Mouse (Mus musculus) midbrain, embryonic 13.5 days (tissue): ENCODE measurements around the gene Lmf1. TPM values are rescaled to one million over a fixed set of nuclear protein-coding genes. Genes with fewer than 3 reads are reported as not detected.

ENCODE experiments used
- ATAC-seq: fragments of 200-750 bp; cut with Nextera tagmentation; 2 replicates; pipeline ENCODE4 v1.8.0; 2017; ENCODE audit warnings: mild to moderate bottlenecking, moderate TSS enrichment, moderate library complexity
- H3K27ac ChIP-seq: fragments of 300-500 bp; sonication (generic); 2 replicates; pipeline ENCODE4 v1.5.1; 2015; ENCODE audit warnings: inconsistent platforms, mild to moderate bottlenecking, moderate library complexity
- H3K27me3 ChIP-seq: fragments of 300-500 bp; sonication (generic); 2 replicates; pipeline ENCODE4 v1.6.1; 2015; ENCODE audit warnings: mild to moderate bottlenecking, inconsistent platforms
- H3K36me3 ChIP-seq: fragments of 300-500 bp; sonication (generic); 2 replicates; pipeline ENCODE4 v1.6.1; 2015; ENCODE audit warnings: mild to moderate bottlenecking, inconsistent platforms
- H3K4me1 ChIP-seq: fragments of 300-500 bp; sonication (generic); replicated peaks from 2 replicates; pipeline ENCODE4 v1.6.1; 2015; ENCODE audit warnings: inconsistent platforms
- H3K4me2 ChIP-seq: fragments of 300-500 bp; sonication (generic); replicated peaks from 2 replicates; pipeline ENCODE4 v1.6.1; 2015; ENCODE audit warnings: moderate library complexity, mild to moderate bottlenecking, inconsistent platforms
- H3K4me3 ChIP-seq: fragments of 300-500 bp; sonication (generic); replicated peaks from 2 replicates; pipeline ENCODE4 v1.5.1; 2015; ENCODE audit warnings: mild to moderate bottlenecking, inconsistent platforms
- H3K9ac ChIP-seq: fragments of 300-500 bp; sonication (generic); replicated peaks from 2 replicates; pipeline ENCODE4 v1.6.1; 2015; ENCODE audit warnings: mild to moderate bottlenecking, inconsistent platforms
- H3K9me3 ChIP-seq: fragments of 300-500 bp; sonication (generic); 2 replicates; pipeline ENCODE4 v1.6.1; 2016; ENCODE audit warnings: mild to moderate bottlenecking, inconsistent platforms
- WGBS: fragments of 180-500 bp; shearing (Covaris S2); methylation state at CpG from one replicate; pipeline ENCODE4 v1.1.7; 2015; 5-methylcytosine and 5-hydroxymethylcytosine counted together
- polyA plus RNA-seq: library from polyadenylated mRNA; unstranded; fragments of >200 nt; fragmentation: Nextera tagmentation; extraction: Ambion mirVana; gene quantifications from 2 replicates; pipeline ENCODE4 v1.2.1, GENCODE M21; 2015

The Lmf1 gene
- polyA plus RNA-seq, 1 experiment from 2014 or later = 22.9 TPM

DNA sequence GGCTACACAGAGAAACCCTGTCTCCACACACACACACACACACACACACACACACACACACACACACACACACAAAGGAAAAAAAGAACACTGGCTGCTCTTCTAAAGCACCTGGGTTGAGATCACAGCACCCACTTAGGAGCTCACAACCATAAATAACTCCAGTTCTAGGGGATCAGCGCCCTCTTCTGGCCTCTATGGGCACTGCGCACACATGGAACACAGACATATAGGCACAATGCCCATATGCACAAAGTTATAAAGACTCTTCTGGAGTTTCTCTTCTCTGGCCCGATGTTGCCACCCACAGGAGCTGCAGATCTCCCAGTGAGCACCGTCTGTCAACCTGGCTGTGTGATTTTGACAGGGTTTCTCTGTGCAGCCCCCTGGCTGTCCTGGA lies 12.1 kb downstream of the Lmf1 start:
- Histone ChIP-seq H3K4me3 (no peak overlapping the region), H3K27me3 (no peaks in the 10 kb centered on the region), H3K9me3 (no peaks in the 10 kb centered on the region), H3K36me3 (peaks cover 56% of the 10 kb centered on the region), H3K4me1 (no peaks in the 10 kb centered on the region), H3K4me2 (no peak overlapping the region), H3K27ac (no peak overlapping the region), H3K9ac (no peak overlapping the region)
- ATAC-seq = no peak
- WGBS = 89% methylated on average over 4 of the region's 4 CpGs

DNA sequence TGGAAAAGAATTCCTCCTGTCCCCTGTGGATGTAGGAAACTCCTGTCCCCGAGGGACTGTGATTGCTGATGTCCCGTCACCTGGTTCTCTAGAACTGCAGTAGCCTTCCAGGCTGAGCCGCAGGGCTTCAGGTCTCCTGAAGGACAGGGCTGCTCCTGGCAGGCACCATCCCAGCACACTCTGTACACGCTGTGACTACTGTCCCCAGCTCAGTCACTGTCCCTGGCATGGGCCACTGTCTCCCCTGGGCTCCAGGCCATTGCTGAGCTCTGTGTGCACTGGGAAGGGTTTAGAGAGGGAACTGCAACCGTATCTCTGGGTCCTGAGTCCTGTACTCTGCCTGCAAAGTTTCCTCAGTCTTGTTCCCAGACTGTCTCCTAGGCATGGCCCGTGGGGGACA lies 13.5 kb downstream of the Lmf1 start:
- Histone ChIP-seq H3K9ac (no peak overlapping the region), H3K9me3 (no peaks in the 10 kb centered on the region), H3K27ac (no peak overlapping the region), H3K4me3 (no peak overlapping the region), H3K4me1 (no peaks in the 10 kb centered on the region), H3K36me3 (peaks cover 56% of the 10 kb centered on the region), H3K4me2 (no peak overlapping the region), H3K27me3 (no peaks in the 10 kb centered on the region)
- WGBS = 89% methylated on average over 6 of the region's 6 CpGs
- no peak for ATAC-seq

DNA sequence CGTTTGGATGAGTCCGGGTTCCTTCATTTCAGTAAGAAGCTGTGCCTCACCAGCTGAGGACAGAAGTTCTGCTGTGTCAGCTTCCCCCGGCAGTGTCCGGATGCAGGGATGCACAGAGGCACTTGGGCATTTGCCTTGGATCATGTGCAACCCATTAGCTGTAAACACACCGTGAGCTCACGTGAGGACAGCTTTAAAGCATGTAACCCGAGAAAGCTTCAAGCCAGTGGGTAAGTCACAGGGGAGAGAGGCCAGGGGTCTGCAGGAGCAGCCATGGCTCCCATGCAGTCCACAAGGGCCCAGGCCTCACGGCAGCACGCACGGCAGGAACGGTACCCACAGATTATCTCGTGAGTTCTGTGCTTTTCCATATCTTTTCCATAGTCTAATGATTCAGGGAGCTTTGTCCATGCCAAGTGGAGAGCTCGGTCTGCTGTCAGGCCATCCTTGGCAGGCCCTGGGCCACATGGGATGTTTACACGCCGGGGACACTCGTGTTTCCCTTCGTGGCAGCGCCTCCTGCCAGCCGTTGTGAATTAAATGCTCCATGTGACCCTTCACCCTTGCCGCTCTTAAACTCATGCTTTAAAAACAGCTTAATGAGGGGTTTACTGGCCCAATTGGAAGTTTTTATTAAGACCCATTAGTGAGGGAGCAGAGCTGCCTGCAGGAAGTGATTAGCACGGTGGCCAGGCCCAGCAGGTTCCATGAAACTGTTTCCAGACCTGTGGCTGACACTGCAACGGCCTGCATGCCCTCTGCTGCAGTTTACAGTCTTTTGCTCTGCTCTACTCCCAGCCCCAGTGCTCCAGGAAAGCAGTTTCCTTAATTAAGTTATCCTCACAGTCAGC lies 14.8 kb downstream of the Lmf1 start:
- ATAC-seq = no peak
- no peaks in the 10 kb centered on the region; the same call in 1 of the 2 replicates for H3K4me1 ChIP-seq
- no peaks in the 10 kb centered on the region for H3K27me3 ChIP-seq
- WGBS = 76% methylated on average over 22 of the region's 22 CpGs
- no peaks in the 10 kb centered on the region for H3K9me3 ChIP-seq
- H3K36me3 ChIP-seq = peaks cover 49% of the 10 kb centered on the region
- H3K27ac ChIP-seq = no peak overlapping the region
- H3K4me2 ChIP-seq = no peak overlapping the region
- no peak overlapping the region for H3K9ac ChIP-seq
- no peak overlapping the region for H3K4me3 ChIP-seq

DNA sequence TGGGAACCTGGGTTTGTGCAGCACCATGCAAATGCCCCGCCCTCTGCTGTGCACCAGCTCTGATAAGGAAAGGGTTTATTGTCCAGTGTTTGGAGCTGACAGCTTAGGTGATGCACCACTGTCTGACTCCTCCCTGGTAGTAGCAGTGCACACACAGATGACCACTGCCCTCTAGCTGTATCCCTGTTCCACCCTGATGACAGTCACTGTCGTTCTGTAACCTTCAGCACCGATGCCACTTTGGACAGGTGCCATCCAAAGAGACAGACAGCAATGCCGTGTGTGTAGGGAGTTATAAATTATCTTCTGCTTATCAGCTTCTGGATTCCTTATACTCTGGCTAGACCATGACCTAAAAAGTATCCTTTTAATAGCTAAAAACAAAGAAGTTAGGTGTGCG lies 16.6 kb downstream of the Lmf1 start:
- H3K9me3 ChIP-seq = no peaks in the 10 kb centered on the region
- no peak overlapping the region for H3K4me3 ChIP-seq
- WGBS = 87% methylated on average over 5 of the region's 5 CpGs
- ATAC-seq = no peak
- no peak overlapping the region for H3K27ac ChIP-seq
- peaks cover 30% of the 10 kb centered on the region for H3K36me3 ChIP-seq
- no peaks in the 10 kb centered on the region; the same call in 1 of the 2 replicates for H3K4me1 ChIP-seq
- H3K9ac ChIP-seq = no peak overlapping the region
- H3K4me2 ChIP-seq = no peak overlapping the region
- H3K27me3 ChIP-seq = no peaks in the 10 kb centered on the region

DNA sequence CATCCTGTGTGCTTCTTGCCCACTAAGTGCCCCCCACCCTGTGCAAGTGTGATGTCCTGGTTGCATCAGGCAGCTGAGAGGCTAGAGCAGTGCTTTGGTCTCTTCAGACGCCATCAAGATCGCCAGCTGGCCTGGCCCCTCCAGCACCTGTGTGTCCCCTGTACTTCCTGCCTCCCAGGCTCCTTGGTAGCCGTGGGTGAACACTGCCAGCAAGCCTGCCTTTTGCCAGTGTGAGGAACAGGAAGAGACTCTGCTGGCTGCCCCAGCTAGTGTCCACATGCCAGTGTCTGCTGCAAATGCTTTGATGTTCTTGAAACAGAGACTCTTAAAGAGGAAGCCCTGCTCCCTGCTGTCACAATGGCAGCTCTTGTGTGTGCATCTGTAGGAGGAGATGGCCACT lies 18.7 kb downstream of the Lmf1 start:
- Histone ChIP-seq H3K27ac (no peak overlapping the region), H3K27me3 (no peaks in the 10 kb centered on the region), H3K9me3 (no peaks in the 10 kb centered on the region), H3K4me1 (no peaks in the 10 kb centered on the region; the same call in 1 of the 2 replicates), H3K4me2 (no peak overlapping the region), H3K36me3 (peaks cover 20% of the 10 kb centered on the region), H3K9ac (peak overlapping the region; percentile 39; the same call in 1 of the 2 replicates), H3K4me3 (no peak overlapping the region)
- WGBS = 88% methylated on average over 3 of the region's 3 CpGs
- ATAC-seq = no peak

DNA sequence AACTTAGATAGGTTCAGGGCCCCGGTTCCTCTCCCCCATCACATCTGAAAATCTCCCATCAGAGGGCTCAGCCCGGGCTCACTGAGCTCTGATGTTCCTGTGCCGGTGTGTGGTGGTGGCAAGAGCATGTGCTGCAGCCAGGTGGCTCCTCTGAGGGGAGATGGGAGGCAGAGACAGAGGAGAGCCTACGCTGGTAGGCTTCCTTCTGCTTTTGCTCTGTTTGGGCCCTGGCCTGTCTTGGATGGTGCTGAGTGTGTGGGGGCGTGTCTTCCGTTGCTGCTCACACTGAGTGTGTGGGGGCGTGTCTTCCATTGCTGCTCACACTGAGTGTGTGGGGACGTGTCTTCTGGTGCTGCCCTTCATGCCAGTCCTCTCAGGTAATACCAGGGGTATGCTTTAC lies 23.5 kb downstream of the Lmf1 start:
- Histone ChIP-seq H3K9me3 (no peaks in the 10 kb centered on the region), H3K27me3 (no peaks in the 10 kb centered on the region), H3K4me3 (no peak overlapping the region), H3K4me2 (no peak overlapping the region), H3K36me3 (peaks cover 4% of the 10 kb centered on the region; the same call in 1 of the 2 replicates), H3K9ac (no peak overlapping the region), H3K4me1 (no peaks in the 10 kb centered on the region; the same call in 1 of the 2 replicates), H3K27ac (no peak overlapping the region)
- WGBS = 76% methylated on average over 8 of the region's 8 CpGs
- no peak for ATAC-seq

DNA sequence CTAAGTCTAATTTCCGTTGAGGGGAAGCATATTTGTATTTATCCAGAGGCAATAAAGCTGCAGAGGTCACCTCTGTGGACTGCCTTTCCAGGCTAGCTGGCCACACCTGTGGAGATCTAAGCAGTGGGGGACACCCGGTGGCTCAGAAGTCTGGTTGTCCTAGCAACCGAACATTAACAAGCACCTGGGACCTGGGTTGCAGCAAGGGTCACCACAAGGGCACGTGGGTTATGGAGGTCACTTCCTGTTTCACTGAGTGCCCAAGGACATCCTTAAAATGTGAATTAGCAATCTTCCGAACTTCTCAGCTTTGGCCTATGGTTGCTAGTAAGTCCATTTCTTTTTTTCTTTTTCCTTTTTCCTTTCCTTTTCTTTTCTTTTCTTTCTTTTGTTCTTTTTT lies 25.3 kb downstream of the Lmf1 start:
- H3K27ac ChIP-seq = no peak overlapping the region
- WGBS = 68% methylated on average over 5 of the region's 5 CpGs
- no peaks in the 10 kb centered on the region for H3K9me3 ChIP-seq
- H3K4me3 ChIP-seq = no peak overlapping the region
- H3K27me3 ChIP-seq = no peaks in the 10 kb centered on the region
- H3K4me1 ChIP-seq = peaks cover 11% of the 10 kb centered on the region
- H3K36me3 ChIP-seq = no peaks in the 10 kb centered on the region
- ATAC-seq = no peak
- no peak overlapping the region for H3K9ac ChIP-seq
- no peak overlapping the region for H3K4me2 ChIP-seq

DNA sequence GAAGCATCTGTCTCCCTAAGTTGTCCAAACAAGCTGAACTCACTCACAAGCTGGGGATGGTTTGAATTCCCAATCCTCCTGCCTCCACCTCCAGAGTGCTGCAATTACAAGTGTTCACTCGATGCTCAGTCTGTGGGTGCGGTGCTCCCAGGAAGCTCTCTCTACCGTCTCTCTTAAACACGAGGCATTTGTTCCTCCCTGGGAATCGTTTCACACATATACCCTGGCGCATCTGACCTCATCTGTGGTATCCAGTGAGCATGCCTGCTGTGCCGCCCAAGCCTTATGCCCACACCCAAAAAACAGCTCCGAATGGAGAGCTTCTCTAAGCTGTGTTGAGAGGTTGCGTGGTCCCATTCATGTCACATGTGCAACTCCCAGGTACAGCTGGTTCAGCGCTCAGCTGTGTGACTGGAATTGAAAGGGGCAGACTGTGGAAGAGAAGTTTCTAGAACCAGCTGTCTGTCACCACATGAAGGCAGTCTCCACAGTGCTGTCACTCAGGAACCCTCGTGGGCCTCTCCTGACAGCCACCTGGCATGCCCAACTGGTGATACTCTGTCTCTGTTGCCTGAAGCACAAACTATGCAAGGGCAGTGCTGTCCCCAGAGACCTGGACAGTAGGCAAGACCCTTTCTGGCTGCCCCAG lies 29.4 kb downstream of the Lmf1 start:
- H3K4me2 ChIP-seq = no peak overlapping the region
- H3K36me3 ChIP-seq = peaks cover 8% of the 10 kb centered on the region
- 89% methylated on average over 11 of the region's 11 CpGs for WGBS
- ATAC-seq = no peak
- H3K4me1 ChIP-seq = peaks cover 30% of the 10 kb centered on the region
- peak overlapping the region; percentile 70 for H3K27ac ChIP-seq
- H3K9me3 ChIP-seq = no peaks in the 10 kb centered on the region
- no peak overlapping the region for H3K4me3 ChIP-seq
- H3K27me3 ChIP-seq = no peaks in the 10 kb centered on the region
- no peak overlapping the region for H3K9ac ChIP-seq

DNA sequence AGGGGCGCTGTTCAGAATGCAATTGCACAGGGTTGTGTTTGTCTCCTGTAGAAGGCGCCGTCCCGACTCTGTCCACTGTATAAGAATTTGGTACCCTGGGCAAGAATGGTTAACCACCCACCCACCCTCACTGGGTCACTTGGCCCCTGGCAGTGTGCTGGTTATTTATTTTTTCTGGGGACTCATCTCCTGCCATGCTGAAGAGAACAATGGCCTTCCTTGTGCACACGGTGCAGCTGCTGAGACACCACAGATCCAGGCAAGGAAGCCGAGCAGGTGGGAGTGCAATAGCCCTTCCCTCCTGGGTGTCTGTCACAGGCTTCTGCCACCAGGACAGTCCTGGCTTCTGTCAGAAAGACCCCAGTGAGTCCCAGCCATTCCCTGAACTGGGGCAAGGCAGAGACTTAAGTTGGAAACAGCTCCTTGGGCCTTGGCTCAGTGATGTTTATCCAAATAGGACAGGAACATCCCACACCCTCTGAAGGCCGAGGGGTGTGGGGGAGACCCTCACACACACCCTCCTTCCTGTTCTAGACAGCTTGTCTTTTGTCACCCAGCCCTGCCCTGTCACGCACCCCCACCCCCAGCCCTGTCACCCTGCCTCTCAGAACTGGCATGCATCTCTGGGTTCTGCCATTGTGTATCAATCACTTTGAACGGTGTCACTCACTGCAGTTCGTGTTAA lies 30.1 kb downstream of the Lmf1 start:
- H3K36me3 ChIP-seq = peaks cover 12% of the 10 kb centered on the region
- H3K9ac ChIP-seq = 0 out of 2 replicates have a peak overlapping the region, but pooled peaks have one; percentile 14

DNA sequence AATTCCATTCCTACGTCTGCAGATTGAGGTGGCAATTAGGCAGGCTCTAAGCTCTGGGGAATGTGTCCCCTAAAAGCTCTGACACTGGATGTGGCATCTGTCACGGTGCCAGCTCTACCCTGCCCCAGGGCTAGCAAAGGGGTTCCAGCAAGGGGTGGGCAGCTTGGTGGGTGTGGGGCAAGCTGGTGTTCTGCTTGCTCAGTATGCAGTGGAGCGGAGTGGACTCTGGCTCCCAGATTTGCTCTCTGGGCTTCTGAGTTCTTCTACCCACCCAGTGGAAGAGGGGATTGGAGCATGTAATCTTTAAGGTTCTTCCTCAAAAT lies 30.6 kb downstream of the Lmf1 start:
- 50% methylated on average over 3 of the region's 3 CpGs for WGBS
- ATAC-seq = peak; percentile 54

More for the DNA sequence above, 30.1 kb downstream of the Lmf1 start:
- 65% methylated on average over 10 of the region's 10 CpGs for WGBS
- Histone ChIP-seq H3K4me1 (peaks cover 30% of the 10 kb centered on the region), H3K27ac (peak overlapping the region; percentile 70), H3K9me3 (no peaks in the 10 kb centered on the region), H3K4me3 (no peak overlapping the region), H3K27me3 (no peaks in the 10 kb centered on the region), H3K4me2 (no peak overlapping the region)
- peak; percentile 60 for ATAC-seq

DNA sequence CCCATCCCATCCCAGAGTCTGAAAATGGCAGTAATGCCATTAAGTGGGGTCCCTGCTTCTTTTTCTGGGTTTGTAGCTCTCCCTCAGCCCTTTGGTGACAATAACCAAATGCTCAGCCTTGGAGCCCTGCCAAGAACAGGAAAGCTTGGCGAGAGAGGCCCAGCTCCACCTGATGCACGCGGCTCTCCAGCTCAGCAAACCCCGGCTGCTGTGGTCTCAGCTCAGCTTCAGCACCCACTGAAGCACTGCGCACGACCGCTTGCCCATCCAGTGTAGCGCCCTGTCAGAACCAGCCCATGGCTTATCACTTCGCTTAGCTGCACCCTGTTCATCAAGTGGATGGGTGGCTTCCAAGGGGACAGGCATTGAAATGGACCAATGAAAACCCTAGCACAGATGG lies 31.3 kb downstream of the Lmf1 start:
- Histone ChIP-seq H3K27ac (peak overlapping the region; percentile 70), H3K4me3 (no peak overlapping the region), H3K9me3 (no peaks in the 10 kb centered on the region), H3K27me3 (no peaks in the 10 kb centered on the region), H3K9ac (no peak overlapping the region), H3K4me1 (peaks cover 30% of the 10 kb centered on the region), H3K36me3 (peaks cover 12% of the 10 kb centered on the region), H3K4me2 (no peak overlapping the region)
- ATAC-seq = peak; percentile 62; the same call in 1 of the 2 replicates
- WGBS = 64% methylated on average over 9 of the region's 9 CpGs

More for the DNA sequence above, 30.6 kb downstream of the Lmf1 start:
- Histone ChIP-seq H3K9me3 (no peaks in the 10 kb centered on the region), H3K4me1 (peaks cover 30% of the 10 kb centered on the region), H3K4me3 (no peak overlapping the region), H3K36me3 (peaks cover 12% of the 10 kb centered on the region), H3K27me3 (no peaks in the 10 kb centered on the region), H3K4me2 (no peak overlapping the region), H3K9ac (no peak overlapping the region), H3K27ac (peak overlapping the region; percentile 70)

DNA sequence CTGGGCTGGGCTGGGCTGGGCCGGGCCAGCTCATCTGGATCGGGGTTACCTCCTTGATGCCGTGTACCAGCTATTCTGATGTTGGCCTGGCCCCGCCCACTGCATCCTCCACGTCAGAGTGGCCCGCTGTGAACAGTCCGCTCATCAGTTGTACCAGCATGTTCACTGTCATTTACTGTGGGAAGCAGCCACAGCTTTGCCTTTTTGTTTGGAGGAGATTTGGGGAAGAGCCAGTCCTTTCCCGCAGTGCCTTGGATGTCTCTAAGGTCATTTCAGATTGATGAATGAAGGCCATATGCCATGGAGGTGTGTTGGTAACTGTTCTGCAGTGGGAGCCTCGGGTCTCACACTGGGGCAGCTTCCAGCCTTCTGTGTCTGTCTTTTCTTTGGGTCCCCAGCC lies 33.7 kb downstream of the Lmf1 start:
- H3K27me3 ChIP-seq = no peaks in the 10 kb centered on the region
- 84% methylated on average over 9 of the region's 9 CpGs for WGBS
- H3K9me3 ChIP-seq = no peaks in the 10 kb centered on the region
- H3K36me3 ChIP-seq = peaks cover 20% of the 10 kb centered on the region
- ATAC-seq = no peak
- no peak overlapping the region for H3K4me2 ChIP-seq
- H3K9ac ChIP-seq = no peak overlapping the region
- H3K4me1 ChIP-seq = peaks cover 34% of the 10 kb centered on the region
- H3K4me3 ChIP-seq = no peak overlapping the region
- H3K27ac ChIP-seq = no peak overlapping the region
